Mouse (Mus musculus) bone marrow, adult 2 months (tissue): ENCODE measurements at regions not wholly inside any gene's neighbourhood (a gene's known extent, or its start where the extent isn't known, plus 50 kb on each side); places are given as distances from the start of the nearest gene placed in this dataset.

Source experiments
- CTCF ChIP-seq: fragments of 200-500 bp; IDR thresholded peaks from 2 replicates; pipeline ENCODE4 v1.5.1; 2011; ENCODE audit warnings: low read length, control low read depth; ENCODE audit not compliant: control insufficient read depth, insufficient read depth
- POLR2A ChIP-seq: fragments of 200-500 bp; IDR thresholded peaks from 2 replicates; pipeline ENCODE4 v1.6.1; 2011; ENCODE audit warnings: low read depth, mild to moderate bottlenecking, control low read depth, low read length, borderline replicate concordance; ENCODE audit not compliant: control insufficient read depth

DNA sequence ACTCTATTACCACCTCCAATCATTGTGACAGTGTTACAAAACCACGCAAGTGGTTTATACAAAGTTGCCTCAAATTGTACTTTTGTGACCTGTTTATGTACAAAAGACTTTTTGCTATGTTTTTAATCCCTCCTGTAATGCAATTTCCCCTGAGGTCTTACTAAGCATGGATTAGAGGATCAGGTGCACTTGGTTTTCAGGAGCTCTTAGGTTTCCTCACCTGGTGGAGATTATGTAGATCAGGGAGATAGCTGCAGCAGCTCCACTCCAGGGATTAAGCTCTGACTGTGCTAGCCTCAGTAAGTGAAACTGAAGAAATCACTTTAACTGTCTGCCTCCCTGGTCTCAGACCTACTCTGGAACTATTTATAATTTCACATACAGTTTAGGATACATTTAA lies 123.8 kb upstream of the Elmo1 start:
- TF ChIP-seq CTCF (no peak), POLR2A (no peak)
